Mouse (Mus musculus): Measurements from ENCODE around the gene Wasf1. TPM values are rescaled to one million over a fixed set of nuclear protein-coding genes. Genes with fewer than 3 reads are reported as not detected.

Gene Wasf1
- total RNA-seq, 2 experiments from 2014 or later, result 303 to 306 TPM

DNA sequence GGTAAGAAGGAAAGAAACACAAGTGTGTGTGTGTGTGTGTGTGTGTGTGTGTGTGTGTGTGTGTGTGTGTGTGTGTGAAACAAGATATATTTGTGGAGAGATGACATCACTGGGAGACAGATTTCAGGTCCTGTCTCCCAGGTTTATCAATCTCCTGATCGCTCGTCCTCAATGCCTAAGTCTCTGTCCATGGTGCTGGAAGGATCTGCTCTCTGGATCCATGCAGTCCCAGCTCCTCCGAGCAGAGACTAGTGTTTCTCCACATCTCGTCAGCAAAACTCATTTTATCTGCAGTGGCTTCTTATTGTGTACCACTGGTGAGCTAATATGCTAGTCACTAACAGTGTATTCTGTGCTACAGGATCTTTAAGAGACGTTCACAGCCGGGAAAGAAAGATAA lies 78.1 kb downstream of the Wasf1 start:
- DNase-seq (ENCODE audit: extremely low spot score in 1 of 2, low spot score in 2 of 2), result no peak
- intact Hi-C loops (cut with DNase I), result no loop called here

DNA sequence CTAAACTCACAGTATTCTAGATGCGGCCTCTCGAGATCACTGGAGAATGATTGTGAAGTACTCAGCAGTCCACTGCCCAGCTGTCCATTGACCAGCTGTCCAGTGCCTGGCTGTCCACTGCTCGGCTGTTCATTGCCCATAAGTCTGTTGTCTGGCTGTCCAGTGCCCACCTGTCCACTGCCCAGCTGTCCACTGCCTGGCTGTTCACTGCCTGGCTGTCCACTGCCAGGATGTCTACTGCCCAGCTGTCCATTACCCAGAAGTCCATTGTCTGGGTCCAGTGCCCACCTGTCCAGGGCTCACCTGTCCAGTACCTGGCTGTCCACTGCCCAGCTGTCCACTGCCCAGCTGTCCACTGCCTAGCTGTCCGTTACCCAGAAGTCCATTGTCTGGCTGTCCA lies 78.7 kb downstream of the Wasf1 start:
- no peak for DNase-seq (ENCODE audit: extremely low spot score in 1 of 2, low spot score in 2 of 2)
- intact Hi-C loops (cut with DNase I), result no loop called here

DNA sequence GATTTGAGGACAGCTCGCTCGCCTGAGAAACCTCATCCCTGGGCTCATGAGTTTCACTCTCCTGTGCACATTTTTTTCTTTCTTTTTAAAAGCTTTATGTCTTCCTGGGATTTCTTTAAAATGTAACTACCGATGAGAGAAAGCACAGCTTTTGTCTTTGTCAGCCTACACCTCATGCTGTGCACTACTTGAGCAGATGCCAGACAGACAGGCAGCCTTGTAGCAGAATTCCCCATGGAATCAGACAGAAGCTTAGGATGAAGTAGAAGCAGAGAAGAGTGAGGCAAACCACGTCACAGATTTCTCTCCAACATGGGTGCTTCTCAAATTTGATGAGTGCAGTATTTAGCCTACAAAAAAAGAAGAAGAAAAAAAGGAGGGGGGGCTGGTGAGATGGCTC lies 81.3 kb downstream of the Wasf1 start:
- intact Hi-C loops (cut with DNase I), result no loop called here
- no peak for DNase-seq (ENCODE audit: extremely low spot score in 1 of 2, low spot score in 2 of 2)

DNA sequence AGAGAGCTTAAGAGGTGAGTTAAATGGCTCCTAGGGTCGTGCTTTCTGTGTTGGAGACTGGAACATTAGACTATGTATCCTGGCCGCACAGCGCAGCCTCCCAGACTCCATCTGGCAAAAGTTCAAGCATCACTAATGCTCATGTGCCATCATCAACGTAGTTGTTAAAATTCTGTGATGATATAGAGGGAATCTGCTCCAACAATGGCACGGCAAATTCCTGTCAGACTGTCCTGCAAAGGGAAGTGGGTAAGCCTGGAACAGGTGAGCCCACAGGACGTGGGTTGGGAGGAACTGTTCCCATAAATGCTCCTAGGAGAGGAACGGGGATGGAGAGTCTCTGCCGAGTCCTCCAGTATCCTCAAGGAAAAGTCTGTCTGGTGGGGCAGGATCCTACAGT lies 85.3 kb downstream of the Wasf1 start:
- intact Hi-C loops (cut with DNase I), result no loop called here
- no peak for DNase-seq (ENCODE audit: extremely low spot score in 1 of 2, low spot score in 2 of 2)

DNA sequence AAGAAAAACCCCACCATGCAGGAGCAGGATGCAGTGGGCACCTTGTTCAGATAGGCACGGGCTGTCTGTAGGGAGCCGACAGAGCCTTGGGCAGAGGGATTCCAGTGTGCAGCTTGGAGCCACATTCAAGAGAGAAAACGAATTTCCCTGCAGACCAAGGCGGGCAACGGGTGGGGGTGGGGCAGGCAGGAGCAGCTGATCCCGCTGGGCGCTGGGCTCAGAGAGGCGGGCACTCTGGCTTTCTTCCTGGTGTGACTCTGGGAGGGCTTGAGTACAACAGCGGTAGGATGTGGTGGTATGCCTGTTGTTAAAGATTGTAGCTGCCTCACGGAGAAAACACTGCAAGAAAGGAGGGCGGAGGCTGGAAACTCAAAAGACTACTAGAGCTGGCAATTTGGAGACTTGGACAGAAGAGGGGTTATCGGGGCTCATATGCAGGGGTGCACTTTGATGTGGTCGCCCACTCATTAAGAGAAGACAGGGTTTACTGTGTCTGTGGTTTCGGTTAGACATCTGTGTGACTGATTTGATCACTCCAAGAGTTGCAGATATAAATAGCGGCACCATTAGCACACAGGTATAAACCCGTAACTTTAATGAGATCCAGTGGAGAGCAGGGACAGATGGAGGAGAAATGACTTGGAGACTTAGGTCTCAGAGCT lies 86.2 kb downstream of the Wasf1 start:
- peak in 1 of 2 experiments; percentile 50 for DNase-seq (ENCODE audit: extremely low spot score in 1 of 2, low spot score in 2 of 2)
- intact Hi-C loops (cut with DNase I), result no loop called here

DNA sequence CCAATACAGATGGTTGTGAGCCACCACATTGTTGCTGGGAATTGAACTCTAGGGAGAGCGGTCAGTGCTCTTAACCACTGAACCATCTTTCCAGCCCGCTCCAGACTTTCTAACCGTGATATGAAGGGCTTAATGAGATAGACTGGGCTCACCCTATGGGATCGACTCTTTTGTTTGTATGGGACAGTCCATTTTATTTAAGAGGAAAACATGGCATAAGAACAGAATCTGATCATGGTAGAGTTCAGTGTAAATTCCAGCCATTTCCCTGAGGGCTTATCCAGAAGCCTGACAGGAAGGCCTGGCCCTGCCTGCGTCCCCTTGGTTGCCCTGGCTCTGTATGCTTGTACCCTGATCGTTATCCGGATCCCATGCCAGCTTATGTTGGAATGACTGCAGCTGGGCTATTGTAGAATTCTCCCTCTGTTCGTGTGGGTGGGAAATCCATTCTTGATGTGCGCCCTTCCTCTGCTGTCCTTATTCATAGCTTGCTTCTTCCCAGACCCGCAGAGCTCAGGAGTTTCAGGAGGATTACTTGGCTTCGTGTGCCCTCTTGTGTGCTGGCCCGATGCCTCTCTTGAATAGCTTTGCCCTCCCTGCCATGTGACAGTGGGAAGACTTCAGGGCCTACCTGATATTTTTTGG lies 87.4 kb downstream of the Wasf1 start:
- DNase-seq (ENCODE audit: extremely low spot score in 1 of 2, low spot score in 2 of 2), result peak in 1 of 2 experiments; percentile 33
- intact Hi-C loops (cut with DNase I), result no loop called here

DNA sequence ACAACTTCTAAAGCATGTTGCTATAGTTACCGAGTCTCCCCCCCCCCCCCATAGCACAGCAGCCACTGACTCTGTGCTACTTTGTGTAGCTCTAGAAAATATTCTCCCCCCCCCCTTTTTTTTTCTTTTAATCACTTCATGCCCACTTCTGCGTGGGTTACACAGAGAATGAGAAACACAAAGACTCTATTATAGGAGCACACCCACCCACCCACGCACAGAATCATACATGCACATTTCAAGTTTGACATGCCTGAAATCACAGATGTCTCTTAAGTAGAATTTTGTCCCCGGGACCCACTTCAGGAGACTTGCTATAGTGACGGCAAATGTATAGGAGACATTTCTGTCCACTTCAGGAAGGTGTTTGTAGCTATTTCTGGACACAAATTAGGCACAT lies 88.0 kb downstream of the Wasf1 start:
- intact Hi-C loops (cut with DNase I), result no loop called here

DNA sequence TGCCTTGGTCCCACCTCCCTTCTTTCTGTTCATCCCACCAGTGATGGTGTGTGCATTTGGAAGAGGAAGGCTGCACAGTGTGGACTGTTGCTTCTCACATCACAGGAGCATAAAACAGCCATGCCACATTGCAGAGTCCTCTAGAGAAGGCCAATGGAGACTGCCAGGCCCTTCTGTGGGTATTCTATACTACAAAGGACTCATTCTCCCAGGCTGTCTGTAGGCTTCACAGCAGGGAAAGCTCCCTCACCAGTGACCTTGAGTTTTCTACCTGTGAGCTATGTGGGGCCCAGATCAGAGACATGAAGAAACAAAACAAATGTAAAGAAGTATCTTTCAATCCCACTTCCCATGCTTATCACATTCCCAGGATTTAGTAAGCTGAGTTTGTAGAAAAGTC lies 100.5 kb downstream of the Wasf1 start:
- intact Hi-C loops (cut with DNase I), result no loop called here

More for the DNA sequence above, 88.0 kb downstream of the Wasf1 start:
- peak in 1 of 2 experiments; percentile 42 for DNase-seq (ENCODE audit: extremely low spot score in 1 of 2, low spot score in 2 of 2)

DNA sequence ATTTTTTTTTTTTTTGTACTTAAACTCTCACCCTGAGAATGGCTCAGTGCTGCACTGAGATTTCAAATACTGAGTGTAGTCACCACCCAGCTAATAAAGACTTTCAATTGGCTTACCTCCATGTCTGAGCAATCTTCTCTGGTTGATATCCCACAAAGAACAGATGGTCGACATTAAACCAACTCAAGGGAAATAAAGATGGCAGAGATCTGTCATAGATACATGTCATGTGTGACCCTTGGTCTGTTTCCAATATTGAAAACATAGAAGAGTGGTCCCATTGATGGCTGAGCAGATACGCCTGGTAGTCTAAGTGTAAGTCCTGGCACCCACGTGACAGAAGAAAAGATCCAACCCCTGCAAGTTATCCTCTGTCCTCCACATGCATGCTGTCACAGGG lies 101.3 kb downstream of the Wasf1 start:
- DNase-seq (ENCODE audit: extremely low spot score in 1 of 2, low spot score in 2 of 2), result no peak
- intact Hi-C loops (cut with DNase I), result no loop called here

More for the DNA sequence above, 100.5 kb downstream of the Wasf1 start:
- DNase-seq (ENCODE audit: extremely low spot score in 1 of 2, low spot score in 2 of 2), result no peak

DNA sequence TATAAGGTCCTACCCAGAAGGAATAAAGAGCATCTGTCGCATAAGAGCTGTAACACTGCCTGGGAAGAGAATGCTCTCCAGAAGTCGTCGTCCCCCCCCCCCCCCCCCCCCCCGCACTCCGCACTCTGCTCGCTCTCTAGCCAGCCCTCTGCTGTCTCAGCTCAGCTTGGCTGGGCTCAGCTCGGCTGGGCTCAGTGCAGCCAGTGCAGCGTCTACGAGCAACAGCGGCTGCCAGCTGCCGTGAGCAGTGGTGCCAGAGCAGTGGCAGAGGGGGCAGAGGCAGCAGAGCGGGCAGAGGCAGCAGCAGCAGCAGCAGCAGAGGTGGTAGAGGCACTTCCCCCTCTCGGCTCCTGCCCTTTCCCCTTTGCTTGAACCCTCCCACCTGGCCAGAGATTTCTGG lies 102.1 kb downstream of the Wasf1 start:
- DNase-seq (ENCODE audit: extremely low spot score in 1 of 2, low spot score in 2 of 2), result peak in 1 of 2 experiments; percentile 48
- intact Hi-C loops (cut with DNase I), result no loop called here

Other genes starting within 250 kb of the Wasf1 start
- 1 to 10 TPM in 1 of 2 experiments, under 1 TPM in 1; 0.99 to 1.1 TPM for gene Mettl24, start 200.2 kb upstream of the Wasf1 start, total RNA-seq (2021)
- 10 to 100 TPM; 31.4 to 36.6 TPM for gene Cdc40, start 164 bp upstream of the Wasf1 start, total RNA-seq (2021)
- 10 to 100 TPM; 16.2 to 17.3 TPM for gene Gpr6, start 188.8 kb downstream of the Wasf1 start, total RNA-seq (2021)